In the genomic region with DNA sequence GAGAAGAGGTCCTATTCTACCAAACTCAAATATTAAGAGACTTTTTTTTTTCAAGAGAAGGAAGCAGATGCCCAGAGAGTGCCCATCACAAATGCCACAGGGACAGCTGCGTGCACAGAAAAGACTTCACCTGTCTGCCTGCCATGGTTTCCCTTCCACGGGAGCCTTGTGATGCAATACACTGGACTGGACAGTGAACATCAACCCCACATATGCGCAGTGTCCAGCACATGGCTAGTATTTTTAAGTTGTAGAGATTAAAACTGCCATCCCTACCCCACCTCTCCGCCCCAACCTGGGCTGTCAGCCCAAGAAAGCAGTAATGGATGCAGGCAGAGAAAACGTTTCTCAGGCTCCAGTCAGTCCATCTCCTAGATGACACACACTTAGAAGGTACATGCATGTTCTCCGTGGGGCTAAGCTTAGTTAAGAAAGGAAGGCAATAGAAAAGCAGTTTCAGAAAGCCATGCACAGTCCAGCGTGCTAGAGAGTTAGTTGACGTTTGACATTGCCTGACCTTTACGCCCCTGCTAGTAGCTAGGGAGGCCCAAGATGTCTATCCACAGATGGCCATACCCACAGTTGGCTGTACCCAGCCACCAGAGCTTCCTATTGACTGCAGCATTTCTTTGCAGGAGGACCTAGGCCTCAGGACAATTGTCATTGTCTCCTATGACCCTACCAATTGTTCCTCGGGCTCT, we compare ENCODE assay signal across 8 mouse cellular contexts. TPM values are rescaled to one million over a fixed set of nuclear protein-coding genes. Genes with fewer than 3 reads are reported as not detected.
A peak's percentile ranks its signal among the peaks of the same experiment; 100 is the strongest.
DNase-seq lines count a peak whose midpoint lies in the region; ATAC-seq lines count a peak whose summit lies in the region.

No protein-coding gene starts in this region.

- H3K27me3 ChIP-seq in heart, embryonic 10.5 days (ENCODE audit: insufficient read depth, poor library complexity, severe bottlenecking): no peaks in the 10 kb centered on the region
- no peaks in the 10 kb centered on the region for H3K27me3 ChIP-seq in limb, embryonic 13.5 days

- no peak for ATAC-seq in limb, embryonic 13.5 days (ENCODE audit: low FRiP score, low read depth)

- H3K9ac ChIP-seq in limb, embryonic 13.5 days: no peak overlapping the region

- H3K4me2 ChIP-seq in limb, embryonic 13.5 days (replicated peaks): no peak overlapping the region

- H3K4me1 ChIP-seq in heart, embryonic 10.5 days: peaks cover 80% of the 10 kb centered on the region
- H3K4me1 ChIP-seq in limb, embryonic 13.5 days: peaks cover 26% of the 10 kb centered on the region

- peak overlapping the region; percentile 93 for H3K27ac ChIP-seq in heart, embryonic 10.5 days
- 0 out of 2 replicates have a peak overlapping the region, but pooled peaks have one; percentile 4 for H3K27ac ChIP-seq in limb, embryonic 13.5 days

- no peaks in the 10 kb centered on the region for H3K9me3 ChIP-seq in heart, embryonic 10.5 days
- H3K9me3 ChIP-seq in limb, embryonic 13.5 days: no peaks in the 10 kb centered on the region

- H3K36me3 ChIP-seq in heart, embryonic 10.5 days: no peaks in the 10 kb centered on the region
- no peaks in the 10 kb centered on the region for H3K36me3 ChIP-seq in limb, embryonic 13.5 days

- no peak for DNase-seq in heart, embryonic 10.5 days (ENCODE audit: low spot score)
- no peak for DNase-seq in heart, adult 8-10 months (ENCODE audit: low spot score)
- peak; percentile 34 to 50 for DNase-seq in spleen, postnatal 10 days (ENCODE audit: low spot score in 2 of 2)
- DNase-seq in spleen, adult 18-20 months: no peak
- no peak for DNase-seq in urinary bladder, adult 2 months (ENCODE audit: low spot score)
- no peak for DNase-seq in right cerebral cortex, postnatal 14 days
- no peak for DNase-seq in adrenal gland, adult 8-10 months

- 30% methylated on average over 10 of the region's 10 CpGs for WGBS in heart, embryonic 10.5 days
- WGBS in limb, embryonic 13.5 days: 76% methylated on average over 10 of the region's 10 CpGs

- peak overlapping the region; percentile 52 for H3K4me3 ChIP-seq in heart, embryonic 10.5 days
- H3K4me3 ChIP-seq in limb, embryonic 13.5 days: no peak overlapping the region

RNA-seq across cellular contexts. Expression of a gene that starts 5.9 kb away (rescaled TPM):
- 131 and 248 TPM in 2 replicates for polyA plus RNA-seq in heart, embryonic 10.5 days (2016; fragmentation: Nextera tagmentation; extraction: Ambion mirVana)
- total RNA-seq in heart, adult 8-10 months (2022): 100 to 1,000 TPM; 470 to 539 (median 495) TPM
- 1.6 TPM in 2 replicates for polyA plus RNA-seq in limb, embryonic 13.5 days (2015; fragmentation: Nextera tagmentation; extraction: Ambion mirVana)
- 0.21 and 0.22 TPM in 2 replicates for polyA plus RNA-seq in urinary bladder, adult 2 months (2012; rRNA removed)
- 1 to 10 TPM in 1 of 4 experiments, under 1 TPM in 3; 0.16 to 1.8 (median 0.60) TPM for total RNA-seq in adrenal gland, adult 8-10 months (2022)

RNA-seq across cellular contexts. Expression of a gene that starts 52.4 kb away (rescaled TPM):
- polyA plus RNA-seq in heart, embryonic 10.5 days (2016; fragmentation: Nextera tagmentation; extraction: Ambion mirVana): 61.0 and 64.9 TPM in 2 replicates
- total RNA-seq in heart, adult 8-10 months (2022): 10 to 100 TPM; 13.9 to 17.5 (median 16.3) TPM
- polyA plus RNA-seq in limb, embryonic 13.5 days (2015; fragmentation: Nextera tagmentation; extraction: Ambion mirVana): 52.1 and 55.4 TPM in 2 replicates
- polyA plus RNA-seq in urinary bladder, adult 2 months (2012; rRNA removed): 16.4 TPM in 2 replicates
- 10 to 100 TPM; 21.4 to 45.0 (median 27.9) TPM for total RNA-seq in adrenal gland, adult 8-10 months (2022)

Comparison
In these comparisons a context has a peak if more than half of its experiments do, and no peak if none do; other contexts are left out.
1. DNase-seq: peak in spleen, postnatal 10 days (2 of 2); none in heart, embryonic 10.5 days (single experiment), heart, adult 8-10 months (single experiment), spleen, adult 18-20 months (0 of 2), urinary bladder, adult 2 months (single experiment), right cerebral cortex, postnatal 14 days (single experiment) and adrenal gland, adult 8-10 months (single experiment).
2. RNA of a gene that starts 5.9 kb away (polyA plus RNA-seq): 131 to 248 TPM in heart, embryonic 10.5 days; 1.6 TPM in limb, embryonic 13.5 days and 0.21 to 0.22 TPM in urinary bladder, adult 2 months; every median in the first group is over 10 times any median in the second.